Mouse (Mus musculus) spleen, adult 2 months (tissue): ENCODE data around the gene Brca2.

Experiments
- CTCF ChIP-seq: fragments of 200-500 bp; IDR thresholded peaks from 2 replicates; pipeline ENCODE4 v1.5.1; 2011; ENCODE audit warnings: mild to moderate bottlenecking, inconsistent platforms; ENCODE audit not compliant: insufficient read depth, insufficient read length, insufficient replicate concordance; ENCODE audit errors: extremely low read depth
- POLR2A ChIP-seq: fragments of 200-500 bp; IDR thresholded peaks from 2 replicates; pipeline ENCODE4 v1.6.1; 2011; ENCODE audit warnings: low read depth, low read length, inconsistent platforms

DNA sequence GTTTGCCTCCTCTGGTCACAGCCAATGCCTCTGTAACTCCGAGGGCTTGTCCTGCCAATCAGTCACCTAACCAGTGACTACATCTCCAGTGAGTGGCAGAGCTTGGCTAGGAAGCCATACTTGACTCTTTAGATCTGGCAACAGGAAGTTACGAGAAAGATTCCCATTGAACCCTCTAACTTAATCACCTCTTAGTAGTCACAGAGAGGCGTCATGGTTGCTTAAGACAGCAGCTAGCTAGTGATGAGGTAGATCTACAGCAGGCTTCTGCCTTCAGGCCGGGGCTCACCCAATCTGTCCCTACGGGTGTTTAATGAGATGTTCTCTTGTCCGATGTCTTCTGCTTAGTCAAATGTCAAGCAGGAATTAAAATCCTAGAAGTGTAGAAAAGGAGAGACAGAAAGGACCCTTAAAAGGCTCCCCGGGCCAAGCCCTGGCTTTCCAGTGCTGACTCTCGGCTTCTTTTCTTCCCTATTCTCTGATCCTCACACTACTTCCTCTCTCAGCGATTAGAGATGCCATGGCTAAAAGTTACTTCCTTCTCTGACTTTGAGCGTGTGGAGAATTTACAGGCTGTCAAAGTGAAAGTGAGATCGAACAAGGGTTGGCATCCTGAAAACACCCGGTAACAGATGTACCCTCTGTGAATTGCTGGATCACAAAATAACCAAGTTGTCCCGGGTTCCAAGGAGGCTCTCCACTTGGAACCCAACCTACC lies 69.9 kb downstream of the Brca2 start:
- TF ChIP-seq POLR2A: no peak
- no peak for TF ChIP-seq CTCF
